Mouse (Mus musculus): ENCODE results near the gene 4930433I11Rik. TPM values are rescaled to one million over a fixed set of nuclear protein-coding genes. Genes with fewer than 3 reads are reported as not detected.

The 4930433I11Rik gene
- not detected in 2 replicates for polyA plus RNA-seq (2012; rRNA removed)

GRCm38 (mm10) chr7:40987243-40987642 is at the start of gene 4930433I11Rik:
Gene 4930433I11Rik, plus strand, starts transcription at chr7:40987543.

GRCm38 (mm10) chr7:41032419-41032818 is 45.1 kb downstream of the 4930433I11Rik start, which contains the start of gene Gm4884:
Gene Gm4884, plus strand, starts transcription at chr7:41032719.

Other genes with a start within 250 kb of the 4930433I11Rik start
- 55.7 and 59.0 TPM in 2 replicates for gene Vstm2b, start 89.2 kb upstream of the 4930433I11Rik start, polyA plus RNA-seq (2012; rRNA removed)
- not detected in 2 replicates for gene Gm4884, start 45.2 kb downstream of the 4930433I11Rik start, polyA plus RNA-seq (2012; rRNA removed)
- gene Gm5592, start 166.3 kb downstream of the 4930433I11Rik start, polyA plus RNA-seq (2012; rRNA removed), result not detected in 2 replicates